Mouse (Mus musculus): ENCODE measurements around the gene Wsb2.
A peak's percentile ranks its signal among the peaks of the same experiment; 100 is the strongest.
"Not testable (repeated sequence)": the region's sequence is repeated elsewhere in the genome, so short reads cannot be mapped to it uniquely, and the experiment has no call there.

Wsb2 gene

GRCm38 (mm10) chr5:117356365-117357128, 557 bp upstream of the Wsb2 start:
- peak; percentile 58 to 60 for DNase-seq (ENCODE audit: low spot score in 2 of 2)

DNA sequence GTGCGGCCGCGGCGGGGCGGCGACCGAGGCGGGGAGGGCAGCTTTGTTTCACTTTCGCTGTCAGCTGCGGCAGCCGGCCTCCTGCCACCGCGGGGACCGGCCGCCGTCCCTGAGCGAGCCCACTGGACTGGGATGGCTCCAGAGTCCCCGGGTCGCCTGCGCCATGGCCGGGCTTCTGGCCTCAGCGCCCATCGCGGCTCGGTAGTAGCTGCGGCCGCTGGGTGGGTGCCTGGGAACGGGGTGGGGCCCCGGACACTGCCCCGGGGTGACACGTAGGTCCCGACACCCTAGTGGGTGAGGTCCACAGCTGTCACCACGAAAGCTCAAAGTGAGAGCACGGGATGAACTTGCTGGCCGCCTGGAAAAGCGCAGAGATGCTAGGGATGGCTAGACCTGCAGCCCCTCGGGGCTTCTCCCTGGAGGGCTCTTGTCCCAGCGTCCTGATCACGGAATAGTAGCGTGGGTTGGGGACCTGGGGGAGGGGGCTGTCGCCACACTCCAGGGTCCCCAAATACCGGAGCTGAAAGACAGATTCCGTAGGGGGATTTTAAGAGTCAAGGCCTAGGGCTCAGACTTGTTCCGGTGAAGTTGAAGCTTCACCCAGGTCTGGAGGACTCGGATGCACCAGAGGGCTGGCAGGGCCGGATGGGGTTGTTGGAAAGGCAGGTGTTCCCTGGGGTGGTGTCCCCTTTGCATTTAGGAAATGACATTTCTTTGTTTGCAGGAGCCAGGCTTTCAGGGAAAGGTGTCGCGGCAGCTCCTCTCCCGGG, 559 bp downstream of the Wsb2 start:
- DNase-seq (ENCODE audit: low spot score in 2 of 2), result peak in 1 of 2 experiments; percentile 55

DNA sequence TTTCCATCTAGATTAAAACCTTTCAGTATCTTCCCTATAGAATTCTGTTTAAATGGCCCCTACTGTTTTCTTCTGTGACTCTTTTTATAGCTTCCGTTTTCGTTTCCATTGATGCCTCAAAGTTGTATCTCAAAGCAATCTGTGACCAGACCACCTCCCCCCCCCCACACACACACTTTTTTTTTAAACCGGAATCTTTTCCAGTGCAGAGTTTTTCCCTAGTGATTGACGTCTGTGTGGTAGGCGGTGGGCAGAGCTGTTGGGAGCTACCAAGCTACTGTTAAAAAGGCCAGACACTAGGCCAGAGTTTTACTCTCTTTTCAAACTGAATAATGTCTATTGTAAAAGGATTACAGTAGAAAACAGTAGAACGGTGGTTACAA, 1.1 kb downstream of the Wsb2 start:
- DNase-seq (ENCODE audit: low spot score in 2 of 2), result no peak

DNA sequence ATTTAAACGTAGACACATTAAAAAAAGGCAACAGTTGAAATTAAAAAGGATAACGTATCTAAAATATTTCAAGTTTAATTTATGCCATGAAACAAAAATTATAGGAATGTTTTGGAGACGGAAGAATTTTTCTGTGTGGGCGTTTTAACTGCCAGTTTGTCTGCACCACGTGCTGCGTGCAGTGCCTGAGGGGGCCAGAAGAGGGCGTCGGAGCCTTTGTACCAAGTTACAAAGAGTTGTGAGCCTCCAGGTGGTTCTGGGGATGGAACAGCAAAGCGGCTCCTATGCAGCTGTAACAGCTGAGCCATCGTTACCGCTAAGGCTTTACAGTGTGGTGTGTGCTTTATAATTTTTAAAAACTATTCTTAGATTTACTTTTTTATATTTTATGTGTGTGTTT, 1.6 kb downstream of the Wsb2 start:
- DNase-seq (ENCODE audit: low spot score in 2 of 2), result peak; percentile 76

DNA sequence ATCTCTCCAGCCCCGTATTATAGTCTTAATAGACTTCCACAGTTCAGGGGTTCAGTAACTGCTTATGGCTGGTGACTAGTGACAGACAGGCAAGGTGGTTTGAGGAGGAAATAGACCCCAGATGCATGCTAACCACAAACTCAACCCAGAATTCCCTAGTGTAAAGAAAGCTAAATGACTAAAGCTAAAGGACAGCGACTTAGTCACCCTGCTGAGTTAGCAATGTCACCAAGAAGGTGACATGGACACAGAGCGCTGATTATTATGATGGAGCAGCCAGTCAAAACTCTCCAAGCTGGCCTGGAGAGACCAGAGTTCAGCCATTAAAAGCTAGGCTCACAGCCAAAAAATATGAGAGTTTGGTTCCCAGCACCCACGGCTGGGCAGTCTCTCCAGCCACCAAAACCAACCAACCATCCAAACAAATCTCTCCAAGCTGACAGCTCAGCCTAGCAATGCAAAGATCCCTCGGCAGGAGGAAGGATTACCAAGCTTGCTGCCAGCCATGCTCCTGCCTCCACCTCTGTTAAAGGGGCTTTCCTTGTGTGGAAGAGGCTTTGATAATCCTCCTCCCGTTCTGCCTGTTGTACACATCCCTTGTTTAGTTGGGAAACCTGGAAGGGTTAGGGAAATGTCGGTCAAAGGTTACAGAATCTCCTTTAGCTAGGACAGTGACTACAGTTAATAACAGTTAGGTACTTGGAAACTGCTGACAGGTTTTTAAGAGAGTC, 2.6 kb downstream of the Wsb2 start:
- no peak for DNase-seq (ENCODE audit: low spot score in 2 of 2)

DNA sequence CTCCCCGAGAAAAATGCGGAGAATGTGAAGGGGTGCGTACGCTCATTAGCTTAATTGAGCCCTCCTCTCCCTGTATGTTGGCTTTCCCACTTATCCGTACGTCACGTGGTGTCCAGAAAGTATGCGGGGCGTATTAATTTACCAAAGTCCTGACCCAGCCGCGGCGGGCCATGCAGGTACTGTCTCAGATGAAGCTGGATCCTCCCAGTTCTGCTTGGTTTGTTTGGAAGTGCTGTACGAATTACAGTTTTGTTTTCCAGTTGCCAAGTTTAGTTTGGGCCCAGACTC, 3.1 kb downstream of the Wsb2 start:
- no peak for DNase-seq (ENCODE audit: low spot score in 2 of 2)

DNA sequence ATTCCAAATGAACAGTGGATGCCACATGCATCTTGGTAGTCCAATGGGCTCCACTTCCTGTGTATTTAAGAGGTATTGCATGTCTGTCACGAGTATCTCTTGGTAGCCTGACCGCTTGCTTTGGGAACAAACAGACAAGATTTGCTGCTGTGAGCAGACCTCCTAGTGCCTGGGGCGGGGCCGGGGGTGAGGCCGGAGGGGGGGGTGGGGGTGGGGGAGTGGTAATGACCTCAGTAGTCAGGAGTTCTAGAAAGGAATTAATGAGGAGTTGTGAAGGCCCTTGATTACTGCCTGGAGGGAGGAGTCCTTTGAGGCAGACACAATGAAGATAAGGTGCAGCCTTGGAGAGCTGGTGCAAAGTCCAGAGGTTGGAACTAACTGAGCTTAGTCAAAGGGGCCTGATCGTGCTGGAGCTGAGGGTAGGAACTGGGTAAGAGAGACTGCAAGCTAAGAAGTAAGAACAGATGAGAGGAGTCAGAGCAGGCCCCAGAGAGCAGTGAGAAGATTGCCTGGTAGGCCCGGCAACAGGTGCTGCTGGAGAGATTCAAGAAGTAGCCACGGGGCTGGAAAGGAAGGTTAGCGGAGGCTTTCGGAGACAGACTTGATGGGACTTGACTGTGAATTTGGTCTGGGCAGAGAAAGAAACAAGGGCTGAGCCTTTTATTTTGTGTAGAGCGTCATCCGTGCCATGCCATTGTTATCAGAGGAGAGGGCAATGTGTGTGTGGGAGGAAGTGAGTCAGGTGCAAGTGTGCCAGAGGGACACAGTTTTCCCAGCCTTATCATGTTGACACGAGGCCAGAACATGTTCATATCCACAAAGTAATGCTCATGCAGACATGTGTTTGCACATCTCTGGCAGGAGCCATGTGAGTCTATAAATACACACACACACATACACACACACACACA, 3.8 kb downstream of the Wsb2 start:
- no peak for DNase-seq (ENCODE audit: low spot score in 2 of 2)

GRCm38 (mm10) chr5:117361590-117361989, 4.5 kb downstream of the Wsb2 start:
- DNase-seq (ENCODE audit: low spot score in 2 of 2), result no peak

- no peak for DNase-seq (ENCODE audit: low spot score in 2 of 2)
Measured at GRCm38 (mm10) chr5:117363066-117363782, 6.1 kb downstream of the Wsb2 start.

- no peak for DNase-seq (ENCODE audit: low spot score in 2 of 2)
Measured at GRCm38 (mm10) chr5:117364821-117365220, 7.7 kb downstream of the Wsb2 start.

DNA sequence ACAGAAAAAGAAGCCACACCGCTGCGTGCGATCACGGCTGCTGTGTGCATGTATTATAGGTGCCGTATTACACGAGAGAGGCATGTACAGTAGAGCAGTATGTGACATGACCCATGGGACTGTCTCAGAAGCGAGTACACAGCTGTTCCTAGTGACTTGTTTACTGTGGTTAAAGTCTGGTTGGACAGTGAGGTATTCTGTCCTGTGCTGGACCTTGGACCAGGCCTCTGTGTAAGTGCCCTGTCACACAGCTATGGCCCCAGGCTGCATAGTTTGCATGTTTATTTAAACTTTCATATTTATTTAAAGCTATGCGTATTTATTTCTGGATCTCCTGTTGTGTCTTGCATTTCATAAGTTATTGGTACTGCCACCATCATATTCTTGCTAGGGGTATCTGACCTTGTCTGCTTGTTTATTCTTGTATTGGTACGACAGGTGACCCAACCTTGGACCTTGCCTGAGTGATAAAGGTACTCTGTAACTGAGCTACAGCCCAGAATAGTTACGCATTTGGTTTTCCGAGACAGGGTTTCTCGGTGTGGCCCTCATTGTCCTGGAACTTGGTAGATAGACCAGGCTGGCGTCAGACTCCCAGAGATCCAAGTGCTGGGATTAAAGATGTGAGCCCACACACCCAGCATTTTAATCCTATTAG, 8.9 kb downstream of the Wsb2 start:
- no peak for DNase-seq (ENCODE audit: low spot score in 2 of 2)

GRCm38 (mm10) chr5:117367206-117367605, 10.1 kb downstream of the Wsb2 start:
- no peak for DNase-seq (ENCODE audit: low spot score in 2 of 2)

DNA sequence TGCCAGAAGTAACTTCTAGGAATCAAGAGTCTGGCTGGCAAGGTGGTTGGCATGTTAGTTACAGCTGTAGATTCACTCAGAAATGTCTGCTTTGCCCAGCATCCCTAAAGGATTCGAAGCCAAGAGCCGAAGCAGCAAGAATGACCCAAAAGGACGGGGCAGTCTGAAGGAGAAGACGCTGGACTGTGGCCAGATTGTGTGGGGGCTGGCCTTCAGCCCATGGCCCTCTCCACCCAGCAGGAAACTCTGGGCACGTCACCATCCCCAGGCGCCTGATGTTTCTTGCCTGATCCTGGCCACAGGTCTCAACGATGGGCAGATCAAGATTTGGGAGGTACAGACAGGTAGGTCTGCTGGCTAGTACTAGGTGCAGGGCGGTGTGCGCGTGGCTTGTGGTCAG, 13.5 kb downstream of the Wsb2 start:
- DNase-seq (ENCODE audit: low spot score in 2 of 2), result no peak

- no peak for DNase-seq (ENCODE audit: low spot score in 2 of 2)
Measured at GRCm38 (mm10) chr5:117373418-117373817, 16.3 kb downstream of the Wsb2 start.

GRCm38 (mm10) chr5:117374372-117375049, 17.4 kb downstream of the Wsb2 start:
- DNase-seq (ENCODE audit: low spot score in 2 of 2), result no peak

GRCm38 (mm10) chr5:117376331-117376761, 19.2 kb downstream of the Wsb2 start:
- DNase-seq (ENCODE audit: low spot score in 2 of 2), result no peak

DNA sequence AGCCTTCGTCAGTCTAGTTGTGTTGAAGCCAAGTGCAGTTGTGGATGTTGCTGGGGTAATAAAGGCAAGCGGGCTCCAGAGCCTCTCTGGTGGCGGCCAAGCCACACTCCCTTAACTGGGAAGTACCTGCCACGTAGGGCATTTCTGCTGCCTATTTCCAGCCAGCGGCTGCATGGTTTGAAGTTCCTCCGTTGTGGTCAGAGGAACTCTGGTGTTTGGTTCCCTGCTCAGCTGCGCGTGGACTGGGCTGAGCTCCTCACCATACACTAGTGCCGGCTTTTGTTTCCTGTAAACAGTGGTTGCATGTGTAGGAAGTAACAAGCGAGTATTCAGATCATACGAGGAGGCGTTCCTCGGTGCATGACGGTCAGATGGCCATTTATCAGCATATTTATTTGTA, 20.6 kb downstream of the Wsb2 start:
- DNase-seq (ENCODE audit: low spot score in 2 of 2), result not testable (repeated sequence)

- no peak for DNase-seq (ENCODE audit: low spot score in 2 of 2)
Measured at GRCm38 (mm10) chr5:117380199-117380598, 23.1 kb downstream of the Wsb2 start.

GRCm38 (mm10) chr5:117381785-117382184, 24.7 kb downstream of the Wsb2 start:
- no peak for DNase-seq (ENCODE audit: low spot score in 2 of 2)

DNA sequence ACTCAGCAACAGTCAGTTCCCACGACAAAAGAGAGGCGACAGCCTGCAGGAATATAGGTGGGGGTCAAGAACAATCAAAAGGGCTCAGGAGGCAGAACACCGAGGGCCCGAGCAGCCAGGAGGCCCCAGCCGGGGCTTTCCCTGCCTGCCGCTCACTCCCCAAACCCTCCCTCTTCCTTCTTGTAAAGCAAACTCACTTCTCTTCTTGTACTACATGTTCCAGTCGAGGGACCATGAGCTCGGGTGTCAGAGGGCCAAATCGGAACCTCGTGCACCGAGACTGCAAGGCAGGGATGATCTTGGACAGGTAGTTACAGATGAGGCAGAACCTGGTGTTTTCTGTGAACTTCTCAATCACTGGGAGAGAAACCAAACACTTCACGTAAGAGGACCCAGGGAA, 26.1 kb downstream of the Wsb2 start:
- no peak for DNase-seq (ENCODE audit: low spot score in 2 of 2)

All from frontal cortex, postnatal 10 days (tissue).